Mouse (Mus musculus): ENCODE data around the gene Sdk1.

The Sdk1 gene

DNA sequence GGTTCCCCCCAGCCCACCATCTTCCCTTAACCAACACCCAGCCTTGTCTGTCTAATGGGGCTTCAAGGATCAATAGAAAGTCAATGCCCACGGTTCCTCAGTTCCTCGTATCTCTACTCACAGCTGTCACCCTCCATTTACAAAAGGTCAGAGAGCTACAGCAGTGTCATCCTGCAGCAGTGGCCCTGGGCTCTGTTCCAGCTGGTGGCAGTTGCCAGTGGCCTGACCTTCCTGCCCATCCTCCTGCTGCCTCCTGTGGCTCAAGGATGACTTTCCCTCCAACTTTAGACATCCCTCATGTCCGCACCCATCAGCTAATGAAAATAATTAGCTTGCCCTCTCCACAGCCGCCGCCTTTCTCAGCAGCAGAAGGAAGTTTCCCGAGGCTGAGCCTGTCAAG is 759.8 kb downstream of the Sdk1 start:
- DNase-seq (ENCODE audit: low read depth) = no peak

DNA sequence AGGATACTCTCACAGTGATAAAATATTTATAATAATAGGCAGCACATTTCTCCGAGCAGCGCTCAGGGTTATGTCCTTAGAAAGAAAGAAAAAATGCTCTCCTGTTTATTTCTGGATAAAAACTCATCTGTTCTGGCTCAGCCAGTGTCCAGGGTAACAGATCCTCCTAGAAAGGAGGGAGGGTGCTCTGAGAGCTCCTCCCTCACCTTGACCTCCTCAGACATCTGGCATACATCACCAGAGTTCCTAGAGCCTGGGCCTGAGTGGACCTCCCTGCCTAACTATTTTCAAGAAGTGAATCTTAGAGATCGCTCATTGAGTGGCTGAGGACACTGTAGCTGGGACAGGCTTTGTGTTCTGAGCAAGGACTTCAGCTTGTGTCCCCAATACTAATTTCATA is 760.7 kb downstream of the Sdk1 start:
- no peak for DNase-seq (ENCODE audit: low read depth)

- DNase-seq (ENCODE audit: low read depth) = no peak
Measured at GRCm38 (mm10) chr5:142010189-142010588, 768.9 kb downstream of the Sdk1 start.

- DNase-seq (ENCODE audit: low read depth) = no peak
Measured at GRCm38 (mm10) chr5:142017001-142017400, 775.7 kb downstream of the Sdk1 start.

DNA sequence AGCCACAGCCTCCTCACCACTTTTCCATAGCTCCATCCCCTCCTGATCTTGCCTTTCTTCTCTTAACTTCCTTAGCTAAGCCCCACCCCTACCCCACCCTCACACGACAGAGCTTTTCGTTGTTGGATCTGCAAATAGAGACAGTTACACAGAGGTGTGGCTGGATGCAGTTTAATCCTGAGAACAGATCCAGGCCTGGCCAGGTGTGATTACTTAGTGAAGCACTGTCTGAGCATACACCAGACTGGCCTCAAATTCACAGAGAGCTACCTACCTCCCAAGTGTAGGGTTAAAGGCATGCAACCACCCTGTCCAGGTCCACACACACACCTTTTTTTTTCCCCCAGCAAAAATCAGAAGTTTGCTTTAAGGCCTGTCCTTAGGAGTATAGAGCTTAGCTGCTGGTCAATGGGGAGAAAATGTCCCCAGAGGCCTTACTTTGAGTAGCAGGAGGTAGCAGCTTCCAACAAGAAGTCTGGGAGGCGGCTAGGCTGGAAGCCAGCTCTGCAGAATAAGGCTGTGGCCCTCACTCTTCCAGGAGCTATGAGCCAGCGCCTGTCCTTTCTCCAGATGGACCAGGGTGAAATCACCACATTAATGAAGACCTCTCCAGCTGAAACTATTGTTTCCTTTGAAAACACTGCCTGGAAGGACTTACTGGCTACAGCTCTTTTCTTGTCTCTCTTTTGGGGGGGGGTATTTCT is 781.7 kb downstream of the Sdk1 start:
- DNase-seq (ENCODE audit: low read depth) = no peak

- no peak for DNase-seq (ENCODE audit: low read depth)
Measured at GRCm38 (mm10) chr5:142024448-142024847, 783.2 kb downstream of the Sdk1 start.

GRCm38 (mm10) chr5:142036536-142036935 is 795.2 kb downstream of the Sdk1 start:
- DNase-seq (ENCODE audit: low read depth) = no peak

GRCm38 (mm10) chr5:142039236-142039635 is 797.9 kb downstream of the Sdk1 start:
- DNase-seq (ENCODE audit: low read depth) = no peak

DNA sequence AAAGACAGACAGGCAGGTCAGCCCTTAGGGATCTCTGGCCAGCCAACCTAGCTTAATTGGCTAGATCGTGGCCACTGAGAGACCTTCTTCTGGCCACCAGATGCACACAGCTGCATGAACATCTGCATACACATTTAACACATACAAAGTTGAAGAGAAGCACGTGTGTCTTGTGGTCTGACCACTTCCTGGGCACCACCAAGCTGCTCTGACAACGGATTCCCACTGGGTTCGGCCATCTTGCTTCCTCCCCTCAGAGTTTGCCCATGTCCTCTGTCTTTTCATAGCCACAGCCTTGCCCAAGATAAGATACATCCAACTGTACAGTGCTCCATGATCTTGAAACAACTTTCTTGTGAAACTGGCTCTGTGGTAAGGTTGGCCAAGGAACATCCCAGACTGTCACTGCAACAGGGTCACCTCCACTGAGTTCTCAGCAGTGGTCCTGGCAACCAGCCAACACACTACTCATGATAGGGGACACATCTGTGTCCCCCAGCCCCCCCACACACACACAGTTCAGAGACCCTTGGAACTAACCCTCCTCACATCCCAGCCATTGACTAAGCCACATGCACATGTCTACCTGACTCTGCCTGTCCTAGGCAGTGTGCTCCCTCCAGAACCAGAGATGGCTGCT is 798.7 kb downstream of the Sdk1 start:
- DNase-seq (ENCODE audit: low read depth) = no peak

- DNase-seq (ENCODE audit: low read depth) = no peak
Measured at GRCm38 (mm10) chr5:142041226-142041802, 800.0 kb downstream of the Sdk1 start.

- no peak for DNase-seq (ENCODE audit: low read depth)
Measured at GRCm38 (mm10) chr5:142061781-142062180, 820.5 kb downstream of the Sdk1 start.

GRCm38 (mm10) chr5:142071322-142071721 is 830.0 kb downstream of the Sdk1 start:
- no peak for DNase-seq (ENCODE audit: low read depth)

DNA sequence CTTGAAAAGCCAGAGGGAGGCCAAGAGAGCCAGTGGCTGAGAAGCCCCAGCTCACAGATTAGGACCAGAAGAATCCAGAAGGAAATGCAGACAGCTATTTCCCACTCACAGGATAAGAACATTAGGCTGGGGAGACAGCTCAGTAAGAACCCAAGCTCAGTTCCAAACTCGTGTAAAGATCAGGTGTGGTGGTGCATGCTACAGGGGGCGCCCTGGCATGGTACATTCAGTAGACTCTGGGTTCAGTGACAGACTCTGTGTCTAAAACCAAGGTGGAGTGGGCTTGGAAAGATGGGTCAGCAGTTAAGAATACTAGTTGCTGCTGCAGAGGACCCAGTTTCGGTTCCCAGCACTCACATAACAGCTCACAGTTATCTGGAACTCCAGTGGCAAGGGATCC is 832.6 kb downstream of the Sdk1 start:
- DNase-seq (ENCODE audit: low read depth) = no peak

DNA sequence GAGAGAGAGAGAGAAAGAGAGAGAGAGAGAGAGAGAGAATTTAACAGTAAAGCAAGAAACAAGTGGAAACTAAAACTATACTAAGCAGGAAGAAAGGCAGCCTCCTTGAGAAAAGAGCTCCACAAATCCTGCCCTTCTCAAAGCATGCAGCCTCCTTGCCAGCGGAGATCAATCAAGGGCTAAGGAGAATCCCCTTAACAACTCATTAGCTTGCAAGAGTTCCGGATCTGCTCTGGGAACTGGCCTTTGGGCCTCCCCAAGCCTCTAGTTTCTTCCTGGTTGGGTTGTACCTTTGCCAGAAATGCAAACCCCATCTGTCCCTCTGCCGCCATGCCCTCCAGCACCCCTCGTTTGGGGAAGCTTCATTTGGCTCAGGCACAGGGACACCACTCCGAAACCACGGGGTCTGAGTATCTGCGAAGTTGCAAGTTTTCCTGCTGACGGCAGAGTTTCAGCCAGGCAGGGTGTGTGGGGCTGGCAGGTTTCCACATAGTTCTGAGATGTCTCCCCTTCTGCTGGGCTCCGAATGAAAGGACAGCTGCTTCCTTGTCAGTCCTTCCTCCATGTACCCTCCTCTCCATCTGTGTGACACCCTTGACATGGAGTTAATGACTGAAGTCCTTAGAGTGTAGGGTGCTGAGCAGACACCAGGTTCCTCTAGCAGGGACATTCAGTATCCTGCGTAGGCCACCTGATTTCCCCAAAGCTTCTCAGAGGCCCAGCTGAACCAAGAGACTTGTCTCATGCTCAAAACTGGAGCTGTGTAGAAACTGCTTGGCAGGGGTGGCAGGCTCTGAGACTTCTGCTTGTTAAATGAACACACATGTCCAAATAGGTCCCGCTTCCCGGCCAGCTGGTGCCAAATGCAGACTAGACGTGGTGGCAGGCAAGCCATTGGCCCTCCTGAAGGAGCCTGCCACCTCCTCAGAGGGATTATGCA is 833.5 kb downstream of the Sdk1 start:
- DNase-seq (ENCODE audit: low read depth) = no peak

- DNase-seq (ENCODE audit: low read depth) = no peak
Measured at GRCm38 (mm10) chr5:142080661-142081060, 839.4 kb downstream of the Sdk1 start.

DNA sequence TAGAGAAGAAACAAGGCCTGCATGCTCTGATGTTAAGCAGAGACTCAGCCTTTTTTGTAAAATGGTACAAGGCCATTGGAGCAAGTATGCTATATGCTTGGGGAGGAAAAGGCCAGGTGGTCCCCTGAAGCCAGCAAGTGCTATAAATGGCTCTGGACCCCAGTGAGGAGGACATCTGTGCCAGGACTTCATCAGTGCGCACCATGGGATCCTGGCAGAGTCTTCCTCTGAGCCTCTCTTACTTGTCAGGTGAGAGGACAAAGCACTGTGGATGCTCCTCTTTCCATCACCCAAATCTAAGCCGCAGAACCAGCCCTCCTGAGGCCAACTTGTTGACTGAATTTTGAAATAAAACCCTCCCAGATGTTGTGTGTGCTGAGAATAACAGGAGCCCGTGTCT is 839.8 kb downstream of the Sdk1 start:
- no peak for DNase-seq (ENCODE audit: low read depth)

GRCm38 (mm10) chr5:142096377-142096841 is 855.1 kb downstream of the Sdk1 start:
- DNase-seq (ENCODE audit: low read depth) = no peak

DNA sequence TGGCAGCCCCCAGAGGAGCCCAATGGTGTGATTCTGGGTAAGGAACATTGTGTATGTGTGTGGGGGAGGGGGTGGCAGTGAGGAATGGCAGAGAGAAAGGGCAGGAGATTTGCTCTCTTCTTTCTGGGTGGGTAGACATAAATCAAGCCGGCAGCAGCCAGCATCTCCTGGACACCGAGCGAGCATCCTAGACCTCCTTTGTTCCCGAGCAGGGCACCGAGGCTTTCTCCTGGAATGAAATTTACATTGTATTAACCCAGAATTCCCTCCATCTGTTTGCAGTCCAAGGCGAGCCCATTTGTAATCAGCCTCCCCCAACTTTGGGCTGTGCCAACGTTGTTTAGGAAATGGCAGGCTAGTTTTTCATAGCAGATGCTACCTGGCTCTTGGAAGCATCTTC is 858.9 kb downstream of the Sdk1 start:
- DNase-seq (ENCODE audit: low read depth) = no peak

GRCm38 (mm10) chr5:142107434-142107833 is 866.1 kb downstream of the Sdk1 start:
- DNase-seq (ENCODE audit: low read depth) = no peak

- no peak for DNase-seq (ENCODE audit: low read depth)
Measured at GRCm38 (mm10) chr5:142111989-142112388, 870.7 kb downstream of the Sdk1 start.

DNA sequence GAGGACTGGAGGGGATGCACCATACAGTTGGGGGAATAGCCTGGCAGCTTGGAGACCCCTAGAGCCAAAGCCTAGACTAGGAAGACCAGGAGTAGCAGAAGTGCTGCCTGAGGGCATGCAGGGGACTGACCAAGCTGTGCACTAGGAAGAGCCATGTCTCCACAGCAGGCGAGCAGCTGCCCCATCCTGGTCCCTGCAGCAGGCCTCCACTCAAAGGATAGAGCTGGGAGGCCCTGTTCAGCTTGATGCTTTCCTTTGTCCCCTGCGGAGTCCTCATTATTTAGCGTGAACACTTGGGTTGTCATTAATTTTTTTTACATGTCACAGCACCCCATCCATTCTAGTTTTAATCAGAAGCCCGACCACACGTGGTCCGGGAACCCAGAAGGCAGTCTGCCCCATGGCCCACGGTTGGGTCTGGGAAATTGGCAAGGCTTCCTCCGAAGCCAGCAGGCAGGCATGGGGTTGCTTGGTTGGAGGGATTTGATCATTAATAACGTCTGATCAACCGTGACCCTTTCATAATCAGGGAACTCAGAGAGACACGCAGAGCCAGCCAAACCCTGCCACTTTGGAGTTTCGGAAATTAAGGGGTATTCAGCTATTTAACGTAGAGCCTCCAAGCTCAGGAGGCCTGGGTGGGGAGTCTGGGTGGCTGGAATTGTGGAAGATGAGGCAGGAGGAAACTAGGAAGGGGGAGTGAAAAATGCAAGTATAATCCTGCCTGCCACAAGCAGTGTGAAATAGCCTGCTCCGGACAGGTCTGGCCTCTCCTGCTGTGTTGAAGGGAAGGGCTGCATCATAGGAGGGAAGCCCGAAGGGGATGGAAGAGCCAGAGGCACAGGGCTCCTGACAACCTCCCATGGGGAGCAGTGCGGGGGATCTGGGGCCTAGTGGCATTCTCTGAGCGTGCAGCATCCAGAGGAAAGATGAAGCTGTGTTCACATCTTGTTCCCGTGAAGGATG is 872.2 kb downstream of the Sdk1 start:
- DNase-seq (ENCODE audit: low read depth) = no peak
